Mouse (Mus musculus) myocyte (in vitro differentiated cells): ENCODE data around the gene Hipk4. TPM values are rescaled to one million over a fixed set of nuclear protein-coding genes. Genes with fewer than 3 reads are reported as not detected.
A peak's percentile ranks its signal among the peaks of the same experiment; 100 is the strongest.

Experiments used
- H3K27me3 ChIP-seq: one replicate; pipeline ENCODE4 v1.6.1; 2011; ENCODE audit not compliant: control insufficient read depth, insufficient read depth, insufficient read length
- H3K36me3 ChIP-seq: one replicate; pipeline ENCODE4 v1.6.1; 2011; ENCODE audit not compliant: control insufficient read depth, insufficient read depth
- H3K4me2 ChIP-seq: one replicate; pipeline ENCODE4 v1.6.1; 2011; ENCODE audit warnings: low read depth, control low read depth
- H3K4me3 ChIP-seq: one replicate; pipeline ENCODE4 v1.5.1; 2011; ENCODE audit warnings: mild to moderate bottlenecking, control low read depth, moderate library complexity
- H3K79me2 ChIP-seq: one replicate; pipeline ENCODE4 v1.6.1; 2011; ENCODE audit not compliant: control insufficient read depth, insufficient read depth
- H3ac ChIP-seq: one replicate; pipeline ENCODE4 v1.6.1; 2011; ENCODE audit not compliant: control insufficient read depth, insufficient read length
- CEBPB ChIP-seq: IDR thresholded peaks from 2 replicates; pipeline ENCODE4 v1.6.1; 2011; ENCODE audit warnings: mild to moderate bottlenecking, moderate library complexity; ENCODE audit not compliant: poor library complexity, insufficient read depth, severe bottlenecking
- E2F4 ChIP-seq: IDR thresholded peaks from one replicate; pipeline ENCODE4 v1.6.1; 2011; ENCODE audit warnings: mild to moderate bottlenecking, control low read depth, moderate library complexity; ENCODE audit not compliant: insufficient read depth
- MAX ChIP-seq: IDR thresholded peaks from one replicate; pipeline ENCODE4 v1.6.1; 2011; ENCODE audit warnings: low read depth, mild to moderate bottlenecking, control low read depth
- MYOD1 ChIP-seq, 3 experiments: IDR thresholded peaks; one replicate each; pipeline ENCODE4 v1.6.1; 2011; ENCODE audit warnings: control low read depth in 2 of 3, low read depth in 2 of 3, mild to moderate bottlenecking in 2 of 3, moderate library complexity in 1 of 3; ENCODE audit not compliant: insufficient read length in 2 of 3, control insufficient read depth in 1 of 3
- MYOG ChIP-seq, 3 experiments: IDR thresholded peaks; one replicate each; pipeline ENCODE4 v1.6.1; 2011; ENCODE audit warnings: control low read depth in 2 of 3, low read depth in 2 of 3, mild to moderate bottlenecking in 2 of 3; ENCODE audit not compliant: insufficient read length in 2 of 3, control insufficient read depth in 1 of 3, insufficient read depth in 1 of 3
- POLR2A ChIP-seq: IDR thresholded peaks from one replicate; pipeline ENCODE4 v1.6.1; 2011; ENCODE audit warnings: low read depth, mild to moderate bottlenecking, control low read depth, moderate library complexity; ENCODE audit not compliant: insufficient read length
- POLR2AphosphoS2 ChIP-seq: IDR thresholded peaks from one replicate; pipeline ENCODE4 v1.6.1; 2011; ENCODE audit warnings: low read depth, control low read depth; ENCODE audit not compliant: insufficient read length
- REST ChIP-seq: IDR thresholded peaks from one replicate; pipeline ENCODE4 v1.6.1; 2011; ENCODE audit warnings: mild to moderate bottlenecking, control low read depth, moderate library complexity; ENCODE audit not compliant: insufficient read depth, insufficient read length
- SRF ChIP-seq: IDR thresholded peaks from one replicate; pipeline ENCODE4 v1.6.1; 2011; ENCODE audit warnings: low read depth; ENCODE audit not compliant: control insufficient read depth, insufficient read length
- TCF12 ChIP-seq: IDR thresholded peaks from one replicate; pipeline ENCODE4 v1.6.1; 2011; ENCODE audit warnings: mild to moderate bottlenecking, control low read depth; ENCODE audit not compliant: poor library complexity, insufficient read depth, severe bottlenecking
- TCF3 ChIP-seq: IDR thresholded peaks from one replicate; pipeline ENCODE4 v1.6.1; 2011; ENCODE audit warnings: low read depth, control low read depth; ENCODE audit not compliant: insufficient read length
- USF1 ChIP-seq: IDR thresholded peaks from one replicate; pipeline ENCODE4 v1.6.1; 2011; ENCODE audit warnings: low read depth, mild to moderate bottlenecking, control low read depth, moderate library complexity
- polyA plus RNA-seq: library from polyadenylated mRNA; unstranded; fragments of >200 nt; fragmentation: generic; extraction: Trizol; gene quantifications from one replicate; pipeline ENCODE4 v1.2.1, GENCODE M21; 2012; ENCODE audit warnings: missing spikeins

Gene Hipk4
- polyA plus RNA-seq, 1 experiment, result 0.98 TPM

- Histone ChIP-seq H3K27me3 (no peaks in the 10 kb centered on the region), H3ac (no peak overlapping the region), H3K4me2 (peak overlapping the region; percentile 31), H3K79me2 (no peaks in the 10 kb centered on the region), H3K4me3 (no peak overlapping the region), H3K36me3 (peaks cover 18% of the 10 kb centered on the region)
- TF ChIP-seq MYOG (IDR thresholded peaks at IDR 0.05; ENCODE audit: control insufficient read depth in 1 of 3, insufficient read depth in 1 of 3, insufficient read length in 2 of 3, low read depth in 2 of 3) (peak in 1 of 3 experiments; percentile 65), POLR2AphosphoS2 (peak; percentile 19), TCF3 (no peak), TCF12 (peak; percentile 34), SRF (no peak), MYOD1 (IDR thresholded peaks at IDR 0.05; ENCODE audit: control insufficient read depth in 1 of 3, insufficient read length in 2 of 3, low read depth in 2 of 3) (peak; percentile 4 to 84 (median 52)), POLR2A (no peak), REST (no peak), CEBPB (0 out of 2 replicates have a peak, but pooled peaks have one; percentile 32), USF1 (no peak), E2F4 (no peak), MAX (no peak)
Measured at GRCm38 (mm10) chr7:27574124-27574880, 51.2 kb downstream of the Hipk4 start.

- TF ChIP-seq E2F4, result no peak
- H3K27me3 ChIP-seq, result no peaks in the 10 kb centered on the region
- H3K36me3 ChIP-seq, result peaks cover 26% of the 10 kb centered on the region
- no peak overlapping the region for H3ac ChIP-seq
- no peak overlapping the region for H3K4me3 ChIP-seq
- no peaks in the 10 kb centered on the region for H3K79me2 ChIP-seq
- no peak overlapping the region for H3K4me2 ChIP-seq
Measured at GRCm38 (mm10) chr7:27576914-27577313, 53.8 kb downstream of the Hipk4 start.

GRCm38 (mm10) chr7:27577589-27577988, 54.5 kb downstream of the Hipk4 start:
- H3K4me3 ChIP-seq, result no peak overlapping the region
- H3K36me3 ChIP-seq, result peaks cover 24% of the 10 kb centered on the region

GRCm38 (mm10) chr7:27578465-27578864, 55.4 kb downstream of the Hipk4 start:
- Histone ChIP-seq H3K79me2 (no peaks in the 10 kb centered on the region), H3K4me3 (no peak overlapping the region), H3K4me2 (peak overlapping the region; percentile 31), H3K27me3 (no peaks in the 10 kb centered on the region), H3ac (no peak overlapping the region), H3K36me3 (peaks cover 25% of the 10 kb centered on the region)
- TF ChIP-seq TCF12 (peak; percentile 36), USF1 (peak; percentile 57), MYOG (IDR thresholded peaks at IDR 0.05; ENCODE audit: control insufficient read depth in 1 of 3, insufficient read depth in 1 of 3, insufficient read length in 2 of 3, low read depth in 2 of 3) (peak; percentile 67 to 96 (median 93)), MYOD1 (IDR thresholded peaks at IDR 0.05; ENCODE audit: control insufficient read depth in 1 of 3, insufficient read length in 2 of 3, low read depth in 2 of 3) (peak in 2 of 3 experiments; percentile 96 to 99), TCF3 (peak; percentile 58), CEBPB (no peak)

More at GRCm38 (mm10) chr7:27577589-27577988, 54.5 kb downstream of the Hipk4 start:
- H3K4me2 ChIP-seq, result no peak overlapping the region
- H3ac ChIP-seq, result no peak overlapping the region
- TF ChIP-seq TCF12 (no peak), POLR2AphosphoS2 (no peak), CEBPB (no peak), TCF3 (no peak), E2F4 (no peak), POLR2A (no peak), MAX (no peak), REST (no peak)
- H3K79me2 ChIP-seq, result no peaks in the 10 kb centered on the region
- H3K27me3 ChIP-seq, result no peaks in the 10 kb centered on the region

- no peak overlapping the region for H3K4me3 ChIP-seq
- H3K4me2 ChIP-seq, result no peak overlapping the region
- H3ac ChIP-seq, result no peak overlapping the region
- H3K79me2 ChIP-seq, result no peaks in the 10 kb centered on the region
- peaks cover 23% of the 10 kb centered on the region for H3K36me3 ChIP-seq
- no peak for TF ChIP-seq MYOD1 (IDR thresholded peaks at IDR 0.05; ENCODE audit: control insufficient read depth in 1 of 3, insufficient read length in 2 of 3, low read depth in 2 of 3)
- TF ChIP-seq POLR2A, result no peak
- no peak for TF ChIP-seq USF1
- no peak for TF ChIP-seq TCF3
- TF ChIP-seq TCF12, result no peak
- no peak for TF ChIP-seq E2F4
- no peak for TF ChIP-seq SRF
- TF ChIP-seq MAX, result no peak
- TF ChIP-seq REST, result no peak
- no peak for TF ChIP-seq CEBPB
- no peak for TF ChIP-seq POLR2AphosphoS2
- no peak for TF ChIP-seq MYOG (IDR thresholded peaks at IDR 0.05; ENCODE audit: control insufficient read depth in 1 of 3, insufficient read depth in 1 of 3, insufficient read length in 2 of 3, low read depth in 2 of 3)
- H3K27me3 ChIP-seq, result no peaks in the 10 kb centered on the region
Measured at GRCm38 (mm10) chr7:27580380-27581174, 57.5 kb downstream of the Hipk4 start.
